Mouse (Mus musculus) CH12.LX (cell line): Measurements from ENCODE around the gene Il1rl1. TPM values are rescaled to one million over a fixed set of nuclear protein-coding genes. Genes with fewer than 3 reads are reported as not detected.
A peak's percentile ranks its signal among the peaks of the same experiment; 100 is the strongest.

Experiments used
- DNase-seq: peaks from one replicate; pipeline ENCODE4 v3.0.0-alpha.2; 2013; ENCODE audit errors: extremely low read depth
- H3K27ac ChIP-seq: 2 replicates; pipeline ENCODE4 v1.5.1; 2012; ENCODE audit warnings: low read depth, mild to moderate bottlenecking, control low read depth, moderate library complexity; ENCODE audit not compliant: insufficient read depth
- H3K27me3 ChIP-seq: replicated peaks from 2 replicates; pipeline ENCODE3; 2012; ENCODE audit warnings: inconsistent platforms
- H3K36me3 ChIP-seq, 2 experiments: replicated peaks in 1 of 2; 2 replicates each; pipeline versions ENCODE3 to v1.6.1; 2012; ENCODE audit warnings: inconsistent platforms in 1 of 2, low read length in 1 of 2, mild to moderate bottlenecking in 1 of 2, mixed read lengths in 1 of 2, moderate library complexity in 1 of 2; ENCODE audit not compliant: control insufficient read depth in 1 of 2, insufficient read depth in 1 of 2
- H3K4me1 ChIP-seq, 2 experiments: 2 replicates each; pipeline ENCODE4 v1.6.1; 2012; ENCODE audit warnings: inconsistent platforms in 1 of 2, moderate library complexity in 1 of 2; ENCODE audit not compliant: insufficient read depth in 2 of 2, control insufficient read depth in 1 of 2
- H3K4me2 ChIP-seq: 2 replicates; pipeline ENCODE4 v1.6.1; 2012; ENCODE audit warnings: low read depth, mild to moderate bottlenecking, control low read depth; ENCODE audit not compliant: poor library complexity, insufficient read depth, severe bottlenecking
- H3K4me3 ChIP-seq, 3 experiments: fragments of 150-350 bp in 1 of 3; sonication (generic) in 1 of 3; replicated peaks in 1 of 3; 2 replicates each; pipeline versions ENCODE3 to v1.5.1; 2011 to 2012; ENCODE audit warnings: low read depth in 2 of 3, low read length in 2 of 3, mild to moderate bottlenecking in 2 of 3, moderate library complexity in 2 of 3, control low read depth in 1 of 3, improper control_type of control experiment in 1 of 3, inconsistent platforms in 1 of 3, mixed read lengths in 1 of 3; ENCODE audit not compliant: poor library complexity in 1 of 3
- H3K79me2 ChIP-seq: replicated peaks from 2 replicates; pipeline ENCODE4 v1.6.1; 2012; ENCODE audit warnings: mild to moderate bottlenecking, moderate library complexity; ENCODE audit not compliant: control insufficient read depth, poor library complexity, insufficient read depth, severe bottlenecking; ENCODE audit errors: extremely low read depth
- H3K9ac ChIP-seq: 2 replicates; pipeline ENCODE4 v1.6.1; 2012; ENCODE audit warnings: low read depth, mild to moderate bottlenecking, control low read depth, moderate library complexity; ENCODE audit not compliant: insufficient read depth
- H3K9me3 ChIP-seq: replicated peaks from 2 replicates; pipeline ENCODE3; 2012; ENCODE audit warnings: low read length, inconsistent platforms, mixed read lengths
- CHD1 ChIP-seq: IDR thresholded peaks from 2 replicates; pipeline ENCODE4 v1.6.1; 2012; ENCODE audit warnings: low read depth, low read length, improper control_type of control experiment, inconsistent platforms
- CHD2 ChIP-seq: IDR thresholded peaks from 2 replicates; pipeline ENCODE4 v1.6.1; 2011; ENCODE audit warnings: low read length, improper control_type of control experiment
- E2F4 ChIP-seq: IDR thresholded peaks from 2 replicates; pipeline ENCODE4 v1.6.1; 2011; ENCODE audit warnings: low read depth, low read length, improper control_type of control experiment; ENCODE audit not compliant: insufficient replicate concordance
- EP300 ChIP-seq: IDR thresholded peaks from 2 replicates; pipeline ENCODE4 v1.6.1; 2011; ENCODE audit warnings: low read length, improper control_type of control experiment
- GABPA ChIP-seq: IDR thresholded peaks from 2 replicates; pipeline ENCODE4 v1.6.1; 2012; ENCODE audit warnings: low read depth, low read length, improper control_type of control experiment, inconsistent platforms; ENCODE audit not compliant: insufficient replicate concordance
- HCFC1 ChIP-seq: IDR thresholded peaks from 2 replicates; pipeline ENCODE4 v1.6.1; 2012; ENCODE audit warnings: low read depth, mild to moderate bottlenecking, inconsistent platforms, low read length, improper control_type of control experiment
- IRF4 ChIP-seq: IDR thresholded peaks from 2 replicates; pipeline ENCODE4 v1.6.1; 2014; ENCODE audit warnings: low read depth, mild to moderate bottlenecking, inconsistent platforms, low read length, improper control_type of control experiment
- JUN ChIP-seq: IDR thresholded peaks from 2 replicates; pipeline ENCODE4 v1.6.1; 2011; ENCODE audit warnings: low read depth, mild to moderate bottlenecking, low read length, improper control_type of control experiment, moderate library complexity; ENCODE audit not compliant: insufficient read depth
- JUND ChIP-seq: conservative IDR thresholded peaks from 2 replicates; pipeline ENCODE4 v1.6.1; 2011; ENCODE audit warnings: low read depth, low read length, improper control_type of control experiment
- MAFK ChIP-seq: IDR thresholded peaks from 2 replicates; pipeline ENCODE4 v1.6.1; 2011; ENCODE audit warnings: low read length, improper control_type of control experiment; ENCODE audit not compliant: insufficient replicate concordance
- MAZ ChIP-seq: IDR thresholded peaks from 2 replicates; pipeline ENCODE4 v1.6.1; 2012; ENCODE audit warnings: low read depth, mild to moderate bottlenecking, inconsistent platforms, low read length, improper control_type of control experiment, moderate library complexity
- MEF2A ChIP-seq: IDR thresholded peaks from 2 replicates; pipeline ENCODE4 v1.6.1; 2014; ENCODE audit warnings: low read depth, mild to moderate bottlenecking, inconsistent platforms, low read length, improper control_type of control experiment, borderline replicate concordance
- MXI1 ChIP-seq: IDR thresholded peaks from 2 replicates; pipeline ENCODE4 v1.6.1; 2011; ENCODE audit warnings: mild to moderate bottlenecking, low read depth, low read length, improper control_type of control experiment
- POLR2A ChIP-seq: IDR thresholded peaks from 2 replicates; pipeline ENCODE4 v1.6.1; 2011; ENCODE audit warnings: low read depth, mild to moderate bottlenecking, improper control_type of control experiment, low read length
- RAD21 ChIP-seq: IDR thresholded peaks from 2 replicates; pipeline ENCODE4 v1.6.1; 2011; ENCODE audit warnings: low read depth, mild to moderate bottlenecking, low read length, improper control_type of control experiment, moderate library complexity
- SIN3A ChIP-seq: IDR thresholded peaks from 2 replicates; pipeline ENCODE4 v1.6.1; 2012; ENCODE audit warnings: low read length, improper control_type of control experiment, inconsistent platforms
- TCF12 ChIP-seq: IDR thresholded peaks from 2 replicates; pipeline ENCODE4 v1.6.1; 2014; ENCODE audit warnings: low read depth, mild to moderate bottlenecking, inconsistent platforms, low read length, improper control_type of control experiment
- UBTF ChIP-seq: IDR thresholded peaks from 2 replicates; pipeline ENCODE4 v1.6.1; 2012; ENCODE audit warnings: low read depth, mild to moderate bottlenecking, inconsistent platforms, low read length, improper control_type of control experiment, moderate library complexity
- USF1 ChIP-seq: IDR thresholded peaks from 2 replicates; pipeline ENCODE4 v1.6.1; 2014; ENCODE audit warnings: low read depth, mild to moderate bottlenecking, inconsistent platforms, low read length, improper control_type of control experiment
- USF2 ChIP-seq: conservative IDR thresholded peaks from 2 replicates; pipeline ENCODE4 v1.6.1; 2011; ENCODE audit warnings: low read depth, low read length, improper control_type of control experiment
- ZC3H11A ChIP-seq: IDR thresholded peaks from 2 replicates; pipeline ENCODE4 v1.6.1; 2012; ENCODE audit warnings: low read depth, mild to moderate bottlenecking, inconsistent platforms, low read length, improper control_type of control experiment
- ZNF384 ChIP-seq: IDR thresholded peaks from 2 replicates; pipeline ENCODE4 v1.6.1; 2012; ENCODE audit warnings: low read depth, low read length, improper control_type of control experiment, inconsistent platforms
- dilution Hi-C: fragments of 300-500 bp; cut with MboI; formaldehyde crosslinking; loops from 2 replicates; pipeline ENCODE4 v1.14.3; 2020; ENCODE audit warnings: low sequenced_read_pairs; ENCODE audit not compliant: extremely low pct_unique_long_range_greater_than_20kb, extremely low pct_ligation_motif_present
- in situ Hi-C: fragments of 300-500 bp; cut with MboI; formaldehyde crosslinking; loops from 3 replicates; pipeline ENCODE4 v1.14.3; 2019; ENCODE audit warnings: low sequenced_read_pairs, low pct_ligation_motif_present, low pct_unique_long_range_greater_than_20kb, mixed read lengths
- polyA plus RNA-seq: library from polyadenylated mRNA; unstranded; fragments of >175 nt; gene quantifications from 2 replicates; pipeline ENCODE4 v1.2.1, GENCODE M21; 2012; ENCODE audit warnings: low read depth; ENCODE audit not compliant: insufficient read length
- total RNA-seq, 2 experiments: library from RNA; depleted of rRNA; stranded (reverse); fragments of 300-350 nt in 1 of 2; fragments of >200 nt in 1 of 2; gene quantifications; 2 replicates each; pipeline ENCODE4 v1.2.3; 2012 to 2014

Gene Il1rl1
- total and polyA plus RNA-seq, 3 experiments = 0.13 TPM; not detected in 2

DNA sequence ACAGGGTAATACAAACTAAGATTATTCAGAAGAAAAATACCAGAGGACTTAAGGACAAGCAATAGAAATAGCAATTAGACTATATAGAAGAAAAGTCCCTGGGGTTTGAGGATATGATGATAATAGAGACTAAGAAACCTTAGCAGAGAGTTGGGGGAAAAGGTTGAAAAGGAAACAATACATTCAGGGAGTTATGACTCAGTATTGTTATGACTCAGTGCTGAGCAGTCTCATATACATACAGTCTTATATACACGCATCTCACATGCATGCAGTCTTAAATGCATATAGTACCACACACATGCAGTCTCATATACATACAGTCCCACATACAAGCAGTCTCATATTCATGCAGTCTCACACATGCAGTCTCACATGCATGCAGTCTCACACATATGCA is 16.3 kb upstream of the Il1rl1 start:
- no peak overlapping the region for H3K4me3 ChIP-seq
- H3K27ac ChIP-seq = no peak overlapping the region
- no peaks in the 10 kb centered on the region for H3K9me3 ChIP-seq
- no peaks in the 10 kb centered on the region for H3K27me3 ChIP-seq
- dilution Hi-C loops = no loop called here
- H3K79me2 ChIP-seq = no peaks in the 10 kb centered on the region
- in situ Hi-C loops = no loop called here
- H3K4me2 ChIP-seq = no peak overlapping the region
- no peaks in the 10 kb centered on the region for H3K36me3 ChIP-seq
- TF ChIP-seq CHD2 (no peak), JUND (0 out of 2 replicates have a peak, but pooled peaks have one; percentile 13), IRF4 (no peak)
- DNase-seq = no peak
- H3K9ac ChIP-seq = no peak overlapping the region
- H3K4me1 ChIP-seq = peaks cover 0 to 3% of the 10 kb centered on the region in 2 experiments; a peak in 1 of 4 replicates

DNA sequence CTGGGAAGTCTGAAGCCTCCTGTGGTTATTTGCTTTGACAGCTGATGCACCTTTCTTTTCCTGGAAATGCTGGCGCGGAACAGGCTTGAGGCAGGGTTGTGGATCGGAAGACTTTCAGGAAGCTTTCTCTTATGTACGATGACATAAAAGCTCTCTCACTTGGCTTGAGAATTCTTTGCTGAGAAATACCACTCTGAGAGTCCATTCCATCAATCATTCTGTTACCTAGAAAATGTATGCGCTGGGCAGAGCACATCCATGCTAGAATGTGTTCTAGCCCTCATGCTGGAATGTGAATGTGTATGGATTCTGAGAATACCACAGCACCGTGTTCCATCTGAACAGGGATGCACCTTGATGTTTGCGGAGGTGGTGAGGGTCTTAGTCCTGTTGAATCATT is 15.1 kb upstream of the Il1rl1 start:
- H3K4me1 ChIP-seq = peaks cover 0 to 3% of the 10 kb centered on the region in 2 experiments; a peak in 1 of 4 replicates
- in situ Hi-C loops = no loop called here
- dilution Hi-C loops = no loop called here
- DNase-seq = no peak
- TF ChIP-seq ZNF384 = no peak
- TF ChIP-seq ZC3H11A = no peak
- no peaks in the 10 kb centered on the region for H3K27me3 ChIP-seq
- H3K4me3 ChIP-seq = no peak overlapping the region
- H3K27ac ChIP-seq = no peak overlapping the region
- H3K36me3 ChIP-seq = no peaks in the 10 kb centered on the region
- H3K4me2 ChIP-seq = no peak overlapping the region
- no peaks in the 10 kb centered on the region for H3K79me2 ChIP-seq
- no peaks in the 10 kb centered on the region for H3K9me3 ChIP-seq
- H3K9ac ChIP-seq = no peak overlapping the region

DNA sequence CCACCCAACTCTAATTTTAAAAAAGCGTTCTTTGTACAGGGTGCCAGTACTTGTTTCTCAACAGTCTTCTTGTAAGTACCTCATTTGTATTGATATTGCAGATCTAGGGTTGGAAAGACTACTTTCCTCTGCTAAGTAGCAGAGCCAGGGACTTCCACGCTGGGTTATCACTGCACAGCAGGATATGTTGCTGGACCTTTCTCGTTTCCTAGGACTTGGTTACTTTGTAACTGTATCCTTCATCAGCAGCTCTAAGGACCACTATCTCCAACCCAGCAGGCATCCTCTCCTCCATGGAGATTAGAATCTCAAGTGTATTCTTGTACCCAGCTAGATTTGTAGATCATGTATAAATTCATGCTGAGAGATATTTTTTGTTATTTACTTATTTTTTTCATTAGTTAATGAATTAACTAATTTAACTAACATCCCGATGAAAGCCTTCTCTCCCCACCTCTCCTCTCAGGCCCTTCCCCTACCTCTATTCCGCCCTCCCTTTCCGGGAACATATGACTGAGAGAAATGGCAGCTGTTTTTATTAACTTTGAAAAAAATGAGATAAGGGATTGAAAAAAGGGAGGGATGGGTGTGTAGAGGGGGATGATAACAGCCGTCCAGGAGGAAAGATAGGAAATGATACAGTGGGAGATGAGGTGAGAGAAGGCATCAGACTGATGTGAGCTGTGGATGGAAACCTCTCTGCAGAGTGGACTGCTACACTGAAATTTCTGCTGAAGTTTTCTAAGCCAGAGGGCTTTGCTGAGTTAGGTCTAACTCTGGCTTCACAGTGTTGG is 14.3 kb upstream of the Il1rl1 start:
- Histone ChIP-seq H3K79me2 (no peaks in the 10 kb centered on the region), H3K4me1 (peaks cover 0 to 3% of the 10 kb centered on the region in 2 experiments; a peak in 1 of 4 replicates), H3K27me3 (no peaks in the 10 kb centered on the region), H3K36me3 (no peaks in the 10 kb centered on the region), H3K4me2 (no peak overlapping the region), H3K9me3 (no peaks in the 10 kb centered on the region), H3K9ac (no peak overlapping the region), H3K27ac (no peak overlapping the region), H3K4me3 (no peak overlapping the region)
- dilution Hi-C loops (no loop called here), in situ Hi-C loops (no loop called here)
- TF ChIP-seq JUN (no peak), TCF12 (no peak), MAZ (no peak), EP300 (no peak), MAFK (no peak), HCFC1 (no peak), USF2 (no peak), ZNF384 (no peak), RAD21 (no peak), UBTF (no peak), USF1 (no peak), CHD2 (no peak), JUND (no peak), GABPA (no peak), MEF2A (no peak), MXI1 (no peak), E2F4 (no peak), CHD1 (no peak), SIN3A (no peak), POLR2A (no peak)
- DNase-seq = no peak
